Mouse (Mus musculus): ENCODE measurements around the gene Gm10770. TPM values are rescaled to one million over a fixed set of nuclear protein-coding genes. Genes with fewer than 3 reads are reported as not detected.
"Not testable (repeated sequence)": the region's sequence is repeated elsewhere in the genome, so short reads cannot be mapped to it uniquely, and the experiment has no call there.

The Gm10770 gene
- polyA plus RNA-seq, 1 experiment from 2014 or later, result not detected

DNA sequence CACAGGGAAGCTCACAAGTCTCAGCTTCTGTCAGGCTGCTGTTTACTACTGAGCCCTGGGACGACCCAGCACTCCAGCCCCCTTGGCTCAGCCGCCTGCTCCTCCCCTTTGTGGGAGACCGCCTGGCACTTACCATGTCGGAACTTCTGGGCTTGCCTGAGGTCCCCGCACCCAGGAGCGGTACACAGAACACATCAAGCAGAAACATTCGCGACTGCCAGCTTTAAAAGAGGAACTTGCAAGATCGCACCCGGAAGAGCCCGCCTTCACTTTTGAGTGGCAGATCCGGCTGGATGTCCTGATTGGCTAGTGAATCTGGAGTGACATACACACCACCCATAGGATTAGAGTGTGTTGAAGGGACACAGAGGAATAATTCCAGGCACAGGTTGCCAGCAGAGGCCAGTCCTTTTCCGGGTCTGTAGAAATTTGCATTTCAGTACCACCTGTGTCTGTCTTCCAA is 43.0 kb downstream of the Gm10770 start, which contains the start of gene Zfp120:
Gene Zfp120 (minus strand): TSS at position 274 of the 463 bp plus-strand sequence.
- no peaks in the 10 kb centered on the region for H3K27me3 ChIP-seq (ENCODE audit: control insufficient read depth, insufficient read depth, low read length)
- peaks cover 0 to 3% of the 10 kb centered on the region in 2 experiments; a peak in 1 of 4 replicates for H3K4me1 ChIP-seq (ENCODE audit: control insufficient read depth in 2 of 2, insufficient read depth in 2 of 2, low read length in 2 of 2)
- peak within 1 kb of the TSS; percentile 86 for H3K9ac ChIP-seq (ENCODE audit: low read length)
- H3K36me3 ChIP-seq (ENCODE audit: control insufficient read depth, insufficient read depth, low read length), result peaks cover 8% of the 10 kb centered on the region; the same call in 1 of the 2 replicates
- H3K4me3 ChIP-seq (ENCODE audit: control insufficient read depth in 1 of 2, insufficient read depth in 1 of 2, low read depth in 1 of 2, low read length in 2 of 2), result peak within 1 kb of the TSS; percentile 79 to 98
- WGBS, result 0% methylated on average over 13 of the region's 13 CpGs
- ATAC-seq (ENCODE audit: insufficient number of reproducible peaks, insufficient read depth, low FRiP score, low read depth), result peak; percentile 99
- H3K27ac ChIP-seq (replicated peaks in 1 of 2; ENCODE audit: control insufficient read depth in 1 of 2, insufficient read depth in 1 of 2, low read depth in 2 of 2, low read length in 2 of 2), result peak within 1 kb of the TSS; percentile 72 to 75
- H3K4me2 ChIP-seq (ENCODE audit: low read length), result peak within 1 kb of the TSS; percentile 74
- no peaks in the 10 kb centered on the region for H3K9me3 ChIP-seq (ENCODE audit: control insufficient read depth, low read length)

DNA sequence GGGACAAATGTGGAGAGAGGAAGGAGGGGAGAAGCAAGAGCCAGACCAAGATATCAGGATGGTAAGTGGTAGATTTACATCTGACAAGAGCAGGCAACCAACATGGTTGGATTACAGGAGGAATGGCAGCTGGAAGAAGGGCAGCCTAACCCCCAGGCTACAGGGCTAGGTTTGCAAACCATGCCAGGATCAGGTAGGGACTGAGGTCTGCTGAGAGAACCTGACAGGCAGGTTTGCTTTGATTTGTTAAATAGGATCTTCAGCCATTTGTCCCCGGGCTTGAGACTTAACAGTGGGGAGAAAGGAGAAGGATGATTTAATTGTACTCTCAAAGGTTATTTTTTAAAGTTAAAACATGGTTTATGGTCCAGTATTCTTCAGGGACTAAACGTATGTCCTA is 46.7 kb downstream of the Gm10770 start:
- H3K4me1 ChIP-seq (ENCODE audit: control insufficient read depth in 2 of 2, insufficient read depth in 2 of 2, low read length in 2 of 2), result peaks cover 0 to 3% of the 10 kb centered on the region in 2 experiments; a peak in 1 of 4 replicates
- H3K9me3 ChIP-seq (ENCODE audit: control insufficient read depth, low read length), result peaks cover 10% of the 10 kb centered on the region; the same call in 1 of the 2 replicates
- no peak overlapping the region for H3K9ac ChIP-seq (ENCODE audit: low read length)
- H3K27me3 ChIP-seq (ENCODE audit: control insufficient read depth, insufficient read depth, low read length), result no peaks in the 10 kb centered on the region
- H3K27ac ChIP-seq (replicated peaks in 1 of 2; ENCODE audit: control insufficient read depth in 1 of 2, insufficient read depth in 1 of 2, low read depth in 2 of 2, low read length in 2 of 2), result no peak overlapping the region
- no peak overlapping the region for H3K4me2 ChIP-seq (ENCODE audit: low read length)
- no peak overlapping the region for H3K4me3 ChIP-seq (ENCODE audit: control insufficient read depth in 1 of 2, insufficient read depth in 1 of 2, low read depth in 1 of 2, low read length in 2 of 2)
- WGBS, result 78% methylated on average over 2 of the region's 2 CpGs
- peaks cover 14% of the 10 kb centered on the region; the same call in 1 of the 2 replicates for H3K36me3 ChIP-seq (ENCODE audit: control insufficient read depth, insufficient read depth, low read length)
- ATAC-seq (ENCODE audit: insufficient number of reproducible peaks, insufficient read depth, low FRiP score, low read depth), result no peak

DNA sequence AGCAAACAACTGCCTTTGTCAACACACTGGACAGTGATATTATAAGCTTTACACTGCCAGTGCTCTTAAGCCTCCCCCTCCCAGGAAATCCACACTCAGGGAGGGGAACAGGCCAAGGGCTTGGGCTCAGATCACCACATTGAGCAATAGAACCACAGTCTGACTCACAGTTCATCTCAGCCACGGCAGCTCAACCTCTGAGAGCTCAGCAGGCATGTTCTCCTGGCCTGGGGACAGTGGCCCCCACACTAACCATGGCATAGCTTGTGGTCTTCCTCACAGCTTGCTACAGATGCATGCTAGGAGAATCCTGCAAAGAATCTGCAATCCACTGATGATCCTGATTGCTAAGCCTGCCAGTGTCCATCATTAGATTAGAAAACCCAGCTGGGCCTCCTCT is 47.5 kb downstream of the Gm10770 start:
- H3K9me3 ChIP-seq (ENCODE audit: control insufficient read depth, low read length), result peaks cover 10% of the 10 kb centered on the region; the same call in 1 of the 2 replicates
- not testable (repeated sequence) for H3K4me1 ChIP-seq (ENCODE audit: control insufficient read depth in 2 of 2, insufficient read depth in 2 of 2, low read length in 2 of 2)

More for the DNA sequence above, 47.5 kb downstream of the Gm10770 start:
- WGBS, result 83% methylated on average over 1 of the region's 1 CpGs
- not testable (repeated sequence) for H3K27ac ChIP-seq (replicated peaks in 1 of 2; ENCODE audit: control insufficient read depth in 1 of 2, insufficient read depth in 1 of 2, low read depth in 2 of 2, low read length in 2 of 2); H3K9ac ChIP-seq (ENCODE audit: low read length); H3K4me2 ChIP-seq (ENCODE audit: low read length); H3K27me3 ChIP-seq (ENCODE audit: control insufficient read depth, insufficient read depth, low read length); ATAC-seq (ENCODE audit: insufficient number of reproducible peaks, insufficient read depth, low FRiP score, low read depth); H3K4me3 ChIP-seq (ENCODE audit: control insufficient read depth in 1 of 2, insufficient read depth in 1 of 2, low read depth in 1 of 2, low read length in 2 of 2)
- peaks cover 14% of the 10 kb centered on the region; the same call in 1 of the 2 replicates for H3K36me3 ChIP-seq (ENCODE audit: control insufficient read depth, insufficient read depth, low read length)

Other genes with a start within 250 kb of the Gm10770 start
- gene Zfp120, start 43.0 kb downstream of the Gm10770 start, polyA plus RNA-seq (2014; fragmentation: Nextera tagmentation; extraction: Ambion mirVana), result 6.0 and 7.0 TPM in 2 replicates
- gene Gm14139, start 2.1 kb upstream of the Gm10770 start, polyA plus RNA-seq (2014; fragmentation: Nextera tagmentation; extraction: Ambion mirVana), result not detected in 2 replicates
- 3.7 and 3.9 TPM in 2 replicates for gene Zfp937, start 38.4 kb upstream of the Gm10770 start, polyA plus RNA-seq (2014; fragmentation: Nextera tagmentation; extraction: Ambion mirVana)
- gene Gm21994, start 75.9 kb upstream of the Gm10770 start, polyA plus RNA-seq (2014; fragmentation: Nextera tagmentation; extraction: Ambion mirVana), result 1.6 and 1.9 TPM in 2 replicates
- gene Gm14124, start 77.8 kb upstream of the Gm10770 start, polyA plus RNA-seq (2014; fragmentation: Nextera tagmentation; extraction: Ambion mirVana), result not detected in 2 replicates
- gene Gm10130, start 144.0 kb upstream of the Gm10770 start, polyA plus RNA-seq (2014; fragmentation: Nextera tagmentation; extraction: Ambion mirVana), result not detected in 2 replicates
- gene 3300002I08Rik, start 183.1 kb upstream of the Gm10770 start, polyA plus RNA-seq (2014; fragmentation: Nextera tagmentation; extraction: Ambion mirVana), result 4.5 and 4.6 TPM in 2 replicates